Mouse (Mus musculus): ENCODE results near the gene Tns3. TPM values are rescaled to one million over a fixed set of nuclear protein-coding genes. Genes with fewer than 3 reads are reported as not detected.

Gene Tns3
- polyA plus RNA-seq, 1 experiment from 2014 or later: 5.5 TPM

GRCm38 (mm10) chr11:8584925-8585324 lies 79.4 kb downstream of the Tns3 start:
- 52% methylated on average over 1 of the region's 1 CpGs for WGBS
- H3K4me1 ChIP-seq (ENCODE audit: control insufficient read depth, insufficient read depth, low read length): no peaks in the 10 kb centered on the region
- H3K4me3 ChIP-seq (ENCODE audit: low read depth, low read length): no peak overlapping the region
- no peaks in the 10 kb centered on the region for H3K9me3 ChIP-seq (ENCODE audit: control insufficient read depth, low read length)
- ATAC-seq (ENCODE audit: low read depth): no peak
- no peak overlapping the region for H3K9ac ChIP-seq (replicated peaks; ENCODE audit: low read depth, low read length)
- no peaks in the 10 kb centered on the region for H3K36me3 ChIP-seq (ENCODE audit: control insufficient read depth, insufficient read depth, low read length)
- no peaks in the 10 kb centered on the region for H3K27me3 ChIP-seq (ENCODE audit: control insufficient read depth, insufficient read depth, low read length)
- H3K27ac ChIP-seq (ENCODE audit: low read depth, low read length): no peak overlapping the region
- H3K4me2 ChIP-seq (ENCODE audit: low read depth, low read length): no peak overlapping the region

GRCm38 (mm10) chr11:8584307-8584706 lies 80.0 kb downstream of the Tns3 start:
- no peak overlapping the region for H3K4me2 ChIP-seq (ENCODE audit: low read depth, low read length)
- no peaks in the 10 kb centered on the region for H3K36me3 ChIP-seq (ENCODE audit: control insufficient read depth, insufficient read depth, low read length)
- no peak overlapping the region for H3K9ac ChIP-seq (replicated peaks; ENCODE audit: low read depth, low read length)
- no peak overlapping the region for H3K4me3 ChIP-seq (ENCODE audit: low read depth, low read length)
- WGBS: 37% methylated on average over 2 of the region's 2 CpGs
- H3K27me3 ChIP-seq (ENCODE audit: control insufficient read depth, insufficient read depth, low read length): no peaks in the 10 kb centered on the region
- H3K27ac ChIP-seq (ENCODE audit: low read depth, low read length): no peak overlapping the region
- no peaks in the 10 kb centered on the region for H3K4me1 ChIP-seq (ENCODE audit: control insufficient read depth, insufficient read depth, low read length)
- no peak for ATAC-seq (ENCODE audit: low read depth)
- no peaks in the 10 kb centered on the region for H3K9me3 ChIP-seq (ENCODE audit: control insufficient read depth, low read length)

GRCm38 (mm10) chr11:8583137-8583536 lies 81.2 kb downstream of the Tns3 start:
- Histone ChIP-seq H3K27me3 (ENCODE audit: control insufficient read depth, insufficient read depth, low read length) (no peaks in the 10 kb centered on the region), H3K4me1 (ENCODE audit: control insufficient read depth, insufficient read depth, low read length) (no peaks in the 10 kb centered on the region), H3K9ac (replicated peaks; ENCODE audit: low read depth, low read length) (no peak overlapping the region), H3K27ac (ENCODE audit: low read depth, low read length) (no peak overlapping the region), H3K4me2 (ENCODE audit: low read depth, low read length) (no peak overlapping the region), H3K9me3 (ENCODE audit: control insufficient read depth, low read length) (no peaks in the 10 kb centered on the region), H3K4me3 (ENCODE audit: low read depth, low read length) (no peak overlapping the region), H3K36me3 (ENCODE audit: control insufficient read depth, insufficient read depth, low read length) (no peaks in the 10 kb centered on the region)
- 89% methylated on average over 3 of the region's 3 CpGs for WGBS
- no peak for ATAC-seq (ENCODE audit: low read depth)

- Histone ChIP-seq H3K27me3 (ENCODE audit: control insufficient read depth, insufficient read depth, low read length) (no peaks in the 10 kb centered on the region), H3K4me1 (ENCODE audit: control insufficient read depth, insufficient read depth, low read length) (no peaks in the 10 kb centered on the region), H3K4me2 (ENCODE audit: low read depth, low read length) (no peak overlapping the region), H3K9me3 (ENCODE audit: control insufficient read depth, low read length) (no peaks in the 10 kb centered on the region), H3K36me3 (ENCODE audit: control insufficient read depth, insufficient read depth, low read length) (no peaks in the 10 kb centered on the region), H3K4me3 (ENCODE audit: low read depth, low read length) (no peak overlapping the region), H3K9ac (replicated peaks; ENCODE audit: low read depth, low read length) (no peak overlapping the region), H3K27ac (ENCODE audit: low read depth, low read length) (no peak overlapping the region)
- ATAC-seq (ENCODE audit: low read depth): no peak
- 84% methylated on average over 10 of the region's 10 CpGs for WGBS
Measured at GRCm38 (mm10) chr11:8582101-8582920, 82.0 kb downstream of the Tns3 start.

GRCm38 (mm10) chr11:8579789-8580188 lies 84.5 kb downstream of the Tns3 start:
- H3K4me2 ChIP-seq (ENCODE audit: low read depth, low read length): no peak overlapping the region
- no peaks in the 10 kb centered on the region for H3K36me3 ChIP-seq (ENCODE audit: control insufficient read depth, insufficient read depth, low read length)
- no peak overlapping the region for H3K4me3 ChIP-seq (ENCODE audit: low read depth, low read length)
- no peak overlapping the region for H3K9ac ChIP-seq (replicated peaks; ENCODE audit: low read depth, low read length)
- ATAC-seq (ENCODE audit: low read depth): no peak
- no peaks in the 10 kb centered on the region for H3K9me3 ChIP-seq (ENCODE audit: control insufficient read depth, low read length)
- 76% methylated on average over 5 of the region's 5 CpGs for WGBS
- H3K4me1 ChIP-seq (ENCODE audit: control insufficient read depth, insufficient read depth, low read length): no peaks in the 10 kb centered on the region
- H3K27me3 ChIP-seq (ENCODE audit: control insufficient read depth, insufficient read depth, low read length): no peaks in the 10 kb centered on the region
- no peak overlapping the region for H3K27ac ChIP-seq (ENCODE audit: low read depth, low read length)

GRCm38 (mm10) chr11:8575217-8576180 lies 88.8 kb downstream of the Tns3 start:
- WGBS: 77% methylated on average over 10 of the region's 10 CpGs
- no peak for ATAC-seq (ENCODE audit: low read depth)

GRCm38 (mm10) chr11:8574562-8574961 lies 89.8 kb downstream of the Tns3 start:
- Histone ChIP-seq H3K4me2 (ENCODE audit: low read depth, low read length) (no peak overlapping the region), H3K4me3 (ENCODE audit: low read depth, low read length) (no peak overlapping the region), H3K4me1 (ENCODE audit: control insufficient read depth, insufficient read depth, low read length) (no peaks in the 10 kb centered on the region), H3K36me3 (ENCODE audit: control insufficient read depth, insufficient read depth, low read length) (no peaks in the 10 kb centered on the region), H3K9ac (replicated peaks; ENCODE audit: low read depth, low read length) (no peak overlapping the region), H3K27ac (ENCODE audit: low read depth, low read length) (no peak overlapping the region), H3K27me3 (ENCODE audit: control insufficient read depth, insufficient read depth, low read length) (no peaks in the 10 kb centered on the region), H3K9me3 (ENCODE audit: control insufficient read depth, low read length) (no peaks in the 10 kb centered on the region)
- ATAC-seq (ENCODE audit: low read depth): no peak
- WGBS: 75% methylated on average over 6 of the region's 6 CpGs

More at GRCm38 (mm10) chr11:8575217-8576180, 88.8 kb downstream of the Tns3 start:
- H3K36me3 ChIP-seq (ENCODE audit: control insufficient read depth, insufficient read depth, low read length): no peaks in the 10 kb centered on the region
- no peak overlapping the region for H3K4me3 ChIP-seq (ENCODE audit: low read depth, low read length)
- no peak overlapping the region for H3K4me2 ChIP-seq (ENCODE audit: low read depth, low read length)
- H3K9me3 ChIP-seq (ENCODE audit: control insufficient read depth, low read length): no peaks in the 10 kb centered on the region
- no peaks in the 10 kb centered on the region for H3K4me1 ChIP-seq (ENCODE audit: control insufficient read depth, insufficient read depth, low read length)
- no peak overlapping the region for H3K9ac ChIP-seq (replicated peaks; ENCODE audit: low read depth, low read length)
- no peak overlapping the region for H3K27ac ChIP-seq (ENCODE audit: low read depth, low read length)
- H3K27me3 ChIP-seq (ENCODE audit: control insufficient read depth, insufficient read depth, low read length): no peaks in the 10 kb centered on the region

- H3K4me3 ChIP-seq (ENCODE audit: low read depth, low read length): no peak overlapping the region
- no peak for ATAC-seq (ENCODE audit: low read depth)
- WGBS: 91% methylated on average over 7 of the region's 7 CpGs
- no peaks in the 10 kb centered on the region for H3K27me3 ChIP-seq (ENCODE audit: control insufficient read depth, insufficient read depth, low read length)
- no peaks in the 10 kb centered on the region for H3K36me3 ChIP-seq (ENCODE audit: control insufficient read depth, insufficient read depth, low read length)
- H3K9ac ChIP-seq (replicated peaks; ENCODE audit: low read depth, low read length): no peak overlapping the region
- H3K4me2 ChIP-seq (ENCODE audit: low read depth, low read length): no peak overlapping the region
- no peaks in the 10 kb centered on the region for H3K9me3 ChIP-seq (ENCODE audit: control insufficient read depth, low read length)
- H3K27ac ChIP-seq (ENCODE audit: low read depth, low read length): no peak overlapping the region
- H3K4me1 ChIP-seq (ENCODE audit: control insufficient read depth, insufficient read depth, low read length): peaks cover 7% of the 10 kb centered on the region; the same call in 1 of the 2 replicates
Measured at GRCm38 (mm10) chr11:8572762-8573161, 91.6 kb downstream of the Tns3 start.

Data from neural tube, embryonic 14.5 days (tissue).